Mouse (Mus musculus) A20 (cell line): ENCODE results near the gene Rpl27a.
A peak's percentile ranks its signal among the peaks of the same experiment; 100 is the strongest.

ENCODE experiments used
- DNase-seq: peaks from one replicate; pipeline ENCODE4 v3.0.0-alpha.2; 2011; ENCODE audit warnings: low read depth, low spot score

Rpl27a gene

DNA sequence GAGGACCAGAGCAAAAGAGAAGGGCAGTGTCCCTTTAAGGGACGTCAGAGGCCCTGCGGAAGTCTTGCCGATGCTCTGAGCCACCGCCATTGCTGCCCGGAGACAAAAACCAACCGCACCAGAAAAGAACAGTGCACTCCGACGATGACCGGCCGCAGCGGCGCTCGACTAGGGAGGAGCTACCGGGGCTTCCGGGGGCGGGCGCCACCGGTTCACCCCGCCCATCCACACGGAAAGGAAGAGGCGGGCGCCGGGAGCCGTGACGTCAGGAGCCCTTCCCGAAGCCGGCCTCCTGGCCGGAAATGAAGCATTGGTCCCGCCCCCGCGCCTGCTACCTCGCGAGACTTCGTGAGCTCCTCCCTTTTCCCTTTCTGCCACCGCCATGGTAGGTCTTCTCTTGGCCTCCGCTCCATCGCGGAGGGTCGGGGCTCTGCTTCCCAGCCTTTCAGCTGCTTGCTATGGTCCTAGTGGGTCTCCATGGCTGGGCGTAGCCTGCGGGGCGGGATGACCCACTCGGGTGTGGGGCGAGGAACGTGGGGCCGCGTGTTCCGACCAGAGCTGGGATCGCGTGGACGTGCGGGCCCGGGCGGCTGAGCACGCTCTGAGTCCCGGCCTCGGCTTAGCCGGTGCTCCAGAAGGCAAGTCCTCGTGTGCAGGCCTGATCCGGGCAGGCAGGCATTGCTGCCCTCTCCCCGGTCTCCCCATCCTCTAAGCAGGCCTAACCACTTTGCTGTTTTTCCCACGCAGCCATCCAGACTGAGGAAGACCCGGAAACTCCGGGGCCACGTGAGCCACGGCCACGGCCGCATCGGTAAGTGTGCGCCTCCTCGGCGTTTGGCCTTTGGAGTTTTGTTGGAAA is at the start of gene Rpl27a:
Rpl27a (plus strand) TSS at position 310 of the 859 bp plus-strand sequence.
- DNase-seq = peak; percentile 98

GRCm38 (mm10) chr7:109470700-109471099 is 48.2 kb upstream of the Rpl27a start:
- DNase-seq = no peak

DNA sequence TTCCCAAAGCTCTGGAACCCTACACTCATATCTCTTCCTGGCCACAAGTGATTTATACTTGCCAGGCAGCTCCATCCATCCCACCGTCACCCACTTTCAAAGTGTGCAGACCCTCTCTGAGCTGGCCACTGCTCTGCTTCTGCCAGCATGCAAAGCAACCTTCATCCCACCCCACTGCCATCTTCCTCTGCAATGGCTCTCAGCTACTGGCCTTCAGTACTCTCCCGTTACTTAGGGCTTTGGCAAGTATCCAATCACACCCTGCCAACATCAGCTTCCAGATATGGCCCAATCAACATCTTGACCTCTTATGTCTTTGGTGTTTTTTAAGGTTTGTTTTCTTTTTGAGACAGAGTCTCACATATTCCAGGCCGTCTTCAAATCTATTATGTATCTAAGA is 41.0 kb upstream of the Rpl27a start:
- DNase-seq = no peak

GRCm38 (mm10) chr7:109480765-109481197 is 38.2 kb upstream of the Rpl27a start:
- DNase-seq = peak; percentile 45

DNA sequence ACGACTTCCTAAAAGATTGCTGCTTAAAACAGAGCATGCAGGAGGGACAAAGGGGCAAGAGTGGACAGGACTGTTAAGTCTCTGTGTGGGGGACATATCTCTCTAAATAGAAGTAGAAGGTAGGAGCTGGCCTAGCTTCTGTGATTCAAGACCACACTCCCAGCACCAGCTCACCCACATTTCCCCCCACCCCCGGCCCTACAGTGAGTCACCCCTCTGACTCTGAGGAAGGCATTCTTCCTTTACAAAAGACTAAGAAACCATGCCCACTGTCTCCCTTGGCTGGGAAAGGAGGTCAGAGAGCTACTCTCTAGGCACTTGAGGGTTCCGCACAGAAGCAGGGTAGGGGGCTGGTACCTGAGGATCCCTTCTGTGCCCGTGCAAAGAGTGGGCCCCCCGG is 34.7 kb upstream of the Rpl27a start:
- no peak for DNase-seq

- DNase-seq = no peak
Measured at GRCm38 (mm10) chr7:109492616-109493318, 26.2 kb upstream of the Rpl27a start.

GRCm38 (mm10) chr7:109493319-109494316 is 25.3 kb upstream of the Rpl27a start:
- DNase-seq = no peak

DNA sequence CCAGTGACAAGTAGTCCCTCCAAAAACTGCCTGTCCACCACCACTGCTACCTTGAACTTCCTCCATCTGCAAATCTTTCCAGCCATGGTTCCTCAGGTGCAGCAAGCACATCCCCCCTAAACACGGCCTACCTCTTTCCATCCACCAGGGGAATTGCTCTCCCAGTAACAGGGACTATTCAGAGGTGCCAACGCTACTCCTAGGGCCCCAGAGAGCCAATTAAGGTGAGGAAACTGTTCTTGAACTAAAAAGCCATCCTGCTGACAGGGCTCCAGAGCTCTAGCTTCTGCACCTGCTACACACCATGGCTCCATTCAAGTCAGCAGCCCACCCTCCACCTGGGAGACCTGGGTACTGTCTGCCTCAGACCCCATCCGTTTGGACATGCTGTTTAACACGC is 21.4 kb upstream of the Rpl27a start:
- DNase-seq = no peak

DNA sequence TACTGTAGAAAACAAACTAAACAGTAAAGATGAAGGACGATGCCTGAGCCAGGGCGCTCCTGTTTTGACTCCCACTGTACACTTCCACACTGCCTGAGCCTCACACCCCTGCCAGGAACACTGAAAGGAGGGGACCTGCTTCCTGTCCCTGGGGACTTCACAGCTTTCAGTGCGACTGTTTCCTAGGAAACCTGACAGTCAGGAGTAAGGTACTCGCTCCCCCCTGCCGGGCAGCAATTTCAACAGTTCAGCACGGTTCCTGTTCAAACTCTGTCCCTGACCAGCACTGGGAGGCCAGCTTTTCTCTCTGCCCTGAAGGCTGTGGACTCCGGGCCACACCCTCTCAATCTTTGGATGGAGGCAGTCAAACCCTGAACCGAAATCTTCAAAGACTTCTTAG is 11.8 kb upstream of the Rpl27a start:
- no peak for DNase-seq

- DNase-seq = no peak
Measured at GRCm38 (mm10) chr7:109507572-109507971, 11.4 kb upstream of the Rpl27a start.

DNA sequence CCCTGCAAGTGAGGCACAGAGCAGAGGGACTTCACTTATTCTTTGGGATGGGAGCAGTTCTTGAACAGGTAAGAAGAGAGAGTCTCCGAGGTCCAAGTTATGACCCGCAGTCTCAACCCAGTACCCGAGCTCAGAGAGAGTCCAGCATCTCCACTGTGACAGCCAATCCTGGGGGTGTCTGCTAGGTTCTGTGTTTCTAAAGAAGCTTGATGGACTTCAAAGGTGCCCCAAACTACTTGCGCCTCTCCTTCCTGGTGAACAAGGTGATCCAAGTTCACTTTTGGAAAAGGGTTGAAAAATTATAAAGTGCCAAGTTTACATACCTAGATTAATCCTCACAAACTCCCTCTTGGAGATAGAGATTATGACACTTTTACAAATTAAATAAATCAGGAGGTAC is 10.9 kb upstream of the Rpl27a start, which contains the start of gene Trim66:
Trim66 (minus strand) TSS at position 101 of the 400 bp plus-strand sequence.
- no peak for DNase-seq

DNA sequence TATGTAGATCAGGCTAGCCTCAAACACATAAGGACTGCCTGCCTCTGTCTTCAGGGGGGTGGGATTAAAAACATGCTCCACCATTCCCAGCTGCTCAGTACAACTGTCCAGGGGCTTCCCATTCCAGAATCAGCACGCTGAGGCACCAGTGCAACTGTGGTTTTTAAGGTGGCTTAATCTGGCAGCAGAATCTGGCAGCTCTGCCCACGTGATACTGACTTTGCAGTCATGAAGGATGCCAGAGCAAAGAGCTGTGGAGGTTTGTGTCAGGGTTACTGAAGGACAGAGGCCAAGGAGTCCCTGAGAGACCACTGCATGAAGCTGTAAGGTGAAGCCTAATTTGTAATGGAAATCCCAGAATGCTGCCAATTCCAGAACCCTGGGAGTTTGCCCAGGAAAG is 8.1 kb upstream of the Rpl27a start:
- no peak for DNase-seq

GRCm38 (mm10) chr7:109511838-109512237 is 7.1 kb upstream of the Rpl27a start:
- no peak for DNase-seq

GRCm38 (mm10) chr7:109516500-109516899 is 2.4 kb upstream of the Rpl27a start:
- DNase-seq = peak; percentile 7

GRCm38 (mm10) chr7:109518036-109518681 is 788 bp upstream of the Rpl27a start:
- DNase-seq = peak; percentile 60

- DNase-seq = peak; percentile 34
Measured at GRCm38 (mm10) chr7:109519936-109520335, 989 bp downstream of the Rpl27a start.

DNA sequence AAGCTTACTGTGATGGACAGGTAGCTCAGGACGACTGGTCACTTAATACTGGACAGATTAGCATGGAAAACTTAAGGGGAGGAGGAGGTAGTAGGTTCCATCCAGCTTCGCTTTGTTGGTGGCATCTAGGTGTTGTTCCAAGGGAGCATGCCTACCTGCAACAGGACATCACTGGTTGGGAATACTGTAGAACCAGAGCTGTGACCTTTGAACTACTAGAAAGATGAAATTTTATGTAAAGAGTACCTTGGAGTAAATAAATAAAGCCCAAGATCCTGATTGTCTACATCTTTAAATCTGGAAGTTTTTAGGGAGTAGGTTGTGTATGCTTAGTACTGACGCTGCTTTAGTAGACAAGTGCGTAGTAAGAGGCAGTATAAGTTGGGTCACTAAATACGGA is 3.1 kb downstream of the Rpl27a start:
- no peak for DNase-seq

DNA sequence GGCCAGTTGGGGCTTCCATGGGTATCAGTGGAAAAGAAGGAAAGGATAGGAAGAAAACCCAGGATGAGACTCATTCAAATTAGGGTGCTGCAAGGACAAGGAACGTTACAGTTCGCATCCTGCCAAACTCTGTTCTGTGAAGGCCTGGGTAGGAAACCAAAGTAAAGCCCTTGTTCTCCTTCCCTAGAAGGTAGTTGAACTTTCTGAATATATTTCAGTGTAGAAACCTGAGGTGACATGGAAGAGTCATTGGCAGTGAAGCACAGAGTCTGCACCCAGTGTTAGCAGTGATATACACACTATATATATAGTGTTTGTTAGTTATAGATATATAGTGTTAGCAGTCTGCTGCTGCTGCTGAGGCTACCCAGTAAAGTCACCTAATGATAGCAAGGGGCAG is 4.4 kb downstream of the Rpl27a start:
- DNase-seq = peak; percentile 10

DNA sequence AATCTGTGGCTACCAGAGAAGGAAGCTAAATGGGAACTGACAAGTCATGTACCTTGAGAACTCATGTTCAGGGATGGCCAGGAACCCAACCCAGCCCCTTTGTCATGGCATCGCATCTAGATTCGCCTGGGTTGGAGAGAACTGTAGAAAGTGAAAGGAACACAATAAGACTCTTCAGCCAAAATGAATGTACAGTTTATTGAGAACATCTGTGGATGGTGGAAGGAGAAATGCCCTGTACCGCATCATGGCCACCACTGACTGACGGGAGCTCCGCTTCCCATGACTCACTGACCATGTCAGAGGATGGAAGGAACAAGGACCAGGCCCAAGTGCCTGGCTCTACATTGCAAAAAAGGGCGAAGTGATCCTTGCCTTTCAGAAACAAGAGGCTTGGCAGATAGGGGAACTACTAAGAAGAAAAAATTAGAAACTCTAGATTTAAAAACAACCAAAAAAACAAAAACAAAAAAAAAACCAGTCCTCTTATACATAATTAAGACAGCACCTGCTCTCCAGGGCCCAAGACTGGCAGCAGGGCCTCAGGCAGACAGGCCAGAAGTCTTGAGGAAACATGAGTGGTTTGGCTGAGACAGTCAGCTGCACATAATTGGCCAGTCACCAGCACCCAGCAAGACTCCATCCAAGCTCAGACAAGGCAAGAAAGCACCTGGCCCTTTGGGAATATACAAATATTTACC is 4.9 kb downstream of the Rpl27a start:
- DNase-seq = peak; percentile 48

GRCm38 (mm10) chr7:109524442-109524744 is 5.4 kb downstream of the Rpl27a start:
- no peak for DNase-seq

GRCm38 (mm10) chr7:109524763-109525162 is 5.8 kb downstream of the Rpl27a start:
- DNase-seq = peak; percentile 7
